Mouse (Mus musculus) neural tube, embryonic 14.5 days (tissue): ENCODE data around the gene Ddx58. TPM values are rescaled to one million over a fixed set of nuclear protein-coding genes. Genes with fewer than 3 reads are reported as not detected.

Source experiments
- ATAC-seq: fragments of 200-750 bp; cut with Nextera tagmentation; 2 replicates; pipeline ENCODE4 v1.8.0; 2017; ENCODE audit warnings: low read depth, mild to moderate bottlenecking, moderate TSS enrichment, moderate library complexity
- H3K27ac ChIP-seq: fragments of 300-500 bp; sonication (generic); 2 replicates; pipeline ENCODE4 v1.5.1; 2014; ENCODE audit warnings: low read depth, mild to moderate bottlenecking, control low read depth, low read length, moderate library complexity, mixed read lengths
- H3K27me3 ChIP-seq: fragments of 300-500 bp; sonication (generic); 2 replicates; pipeline ENCODE4 v1.6.1; 2014; ENCODE audit warnings: low read length; ENCODE audit not compliant: control insufficient read depth, insufficient read depth
- H3K36me3 ChIP-seq: fragments of 300-500 bp; sonication (generic); 2 replicates; pipeline ENCODE4 v1.6.1; 2014; ENCODE audit warnings: low read length, mixed read lengths; ENCODE audit not compliant: control insufficient read depth, insufficient read depth
- H3K4me1 ChIP-seq: fragments of 300-500 bp; sonication (generic); 2 replicates; pipeline ENCODE4 v1.6.1; 2014; ENCODE audit warnings: low read length; ENCODE audit not compliant: control insufficient read depth, insufficient read depth
- H3K4me2 ChIP-seq: fragments of 300-500 bp; sonication (generic); 2 replicates; pipeline ENCODE4 v1.6.1; 2014; ENCODE audit warnings: mild to moderate bottlenecking, low read depth, low read length, control low read depth
- H3K4me3 ChIP-seq: fragments of 300-500 bp; sonication (generic); 2 replicates; pipeline ENCODE4 v1.5.1; 2014; ENCODE audit warnings: low read depth, low read length, control low read depth, mixed read lengths
- H3K9ac ChIP-seq: fragments of 300-500 bp; sonication (generic); replicated peaks from 2 replicates; pipeline ENCODE4 v1.6.1; 2014; ENCODE audit warnings: low read depth, mild to moderate bottlenecking, control low read depth, low read length, mixed read lengths
- H3K9me3 ChIP-seq: fragments of 300-500 bp; sonication (generic); 2 replicates; pipeline ENCODE4 v1.6.1; 2016; ENCODE audit warnings: low read length; ENCODE audit not compliant: control insufficient read depth
- WGBS: fragments of 180-500 bp; shearing (Covaris S2); extraction: QIAGEN DNeasy Blood & Tissue Kit; methylation state at CpG from one replicate; pipeline ENCODE4 v1.1.7; 2014; 5-methylcytosine and 5-hydroxymethylcytosine counted together
- polyA plus RNA-seq: library from polyadenylated mRNA; unstranded; fragments of >200 nt; fragmentation: Nextera tagmentation; extraction: Ambion mirVana; gene quantifications from 2 replicates; pipeline ENCODE4 v1.2.1, GENCODE M21; 2014

Ddx58 gene
- polyA plus RNA-seq, 1 experiment from 2014 or later = 3.3 TPM

GRCm38 (mm10) chr4:40268204-40268813 is 28.7 kb upstream of the Ddx58 start:
- H3K27me3 ChIP-seq = no peaks in the 10 kb centered on the region
- no peaks in the 10 kb centered on the region for H3K36me3 ChIP-seq
- peak overlapping the region; percentile 82 for H3K9ac ChIP-seq
- no peaks in the 10 kb centered on the region for H3K9me3 ChIP-seq
- WGBS = under 1% methylated on average over 49 of the region's 50 CpGs
- H3K27ac ChIP-seq = peak overlapping the region; percentile 87
- peak; percentile 80 for ATAC-seq
- H3K4me2 ChIP-seq = peak overlapping the region; percentile 81
- H3K4me1 ChIP-seq = peaks cover 14% of the 10 kb centered on the region
- H3K4me3 ChIP-seq = peak overlapping the region; percentile 66

DNA sequence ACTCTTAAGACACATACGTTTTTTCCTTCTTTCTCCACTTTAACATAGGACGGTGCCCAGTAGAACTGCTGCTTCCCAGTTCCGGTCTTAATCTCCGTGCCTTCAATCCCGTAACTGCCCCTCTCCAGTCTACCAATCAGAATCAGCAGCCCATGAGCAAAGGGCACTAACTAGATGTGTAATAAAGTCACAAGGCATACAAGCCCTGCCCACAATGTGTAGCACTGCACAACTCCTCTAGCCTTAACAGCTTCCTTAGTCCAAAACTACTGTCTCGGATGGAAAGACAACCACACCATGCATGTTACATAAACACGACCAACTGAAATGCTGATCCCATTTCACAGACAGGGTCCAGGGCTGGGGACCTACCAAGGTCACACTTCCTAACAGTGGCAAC is 28.1 kb upstream of the Ddx58 start:
- peak overlapping the region; percentile 66 for H3K4me3 ChIP-seq

DNA sequence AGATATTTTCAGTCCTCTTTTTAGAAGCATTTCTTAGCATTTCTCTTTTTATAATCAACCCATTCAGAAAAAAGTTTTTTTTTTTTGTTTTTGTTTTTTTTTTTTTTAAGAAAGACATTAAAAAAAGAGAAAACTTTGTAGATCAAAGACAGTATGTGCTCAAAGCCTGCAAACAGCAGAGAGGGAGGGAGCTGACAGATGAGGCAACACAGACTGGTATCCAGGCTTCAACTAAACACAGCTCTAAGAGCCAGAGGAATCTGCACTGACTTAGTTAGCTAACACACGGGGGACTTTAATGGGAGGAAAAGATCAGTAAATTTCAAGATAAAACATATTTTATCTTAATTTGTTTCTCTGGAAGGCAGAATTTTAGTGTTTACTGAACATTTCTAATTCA is 24.7 kb upstream of the Ddx58 start:
- H3K9me3 ChIP-seq = no peaks in the 10 kb centered on the region
- no peak for ATAC-seq
- no peak overlapping the region for H3K4me2 ChIP-seq
- H3K9ac ChIP-seq = no peak overlapping the region
- no peaks in the 10 kb centered on the region for H3K27me3 ChIP-seq
- WGBS = 84% methylated on average over 1 of the region's 1 CpGs
- peaks cover 30% of the 10 kb centered on the region for H3K36me3 ChIP-seq
- no peak overlapping the region for H3K4me3 ChIP-seq
- no peak overlapping the region for H3K27ac ChIP-seq
- peaks cover 14% of the 10 kb centered on the region for H3K4me1 ChIP-seq

More for the DNA sequence above, 28.1 kb upstream of the Ddx58 start:
- Histone ChIP-seq H3K4me1 (peaks cover 14% of the 10 kb centered on the region), H3K27me3 (no peaks in the 10 kb centered on the region), H3K9me3 (no peaks in the 10 kb centered on the region), H3K9ac (peak overlapping the region; percentile 82), H3K36me3 (peaks cover 2% of the 10 kb centered on the region; the same call in 1 of the 2 replicates), H3K4me2 (peak overlapping the region; percentile 81), H3K27ac (peak overlapping the region; percentile 79; the same call in 1 of the 2 replicates)
- ATAC-seq = no peak
- 74% methylated on average over 7 of the region's 7 CpGs for WGBS

GRCm38 (mm10) chr4:40254385-40255103 is 14.9 kb upstream of the Ddx58 start:
- ATAC-seq = no peak
- H3K27ac ChIP-seq = no peak overlapping the region
- H3K27me3 ChIP-seq = no peaks in the 10 kb centered on the region
- no peaks in the 10 kb centered on the region for H3K9me3 ChIP-seq
- no peak overlapping the region for H3K4me3 ChIP-seq
- no peaks in the 10 kb centered on the region for H3K4me1 ChIP-seq
- no peak overlapping the region for H3K4me2 ChIP-seq
- 89% methylated on average over 8 of the region's 8 CpGs for WGBS
- H3K9ac ChIP-seq = no peak overlapping the region
- H3K36me3 ChIP-seq = peaks cover 2% of the 10 kb centered on the region; the same call in 1 of the 2 replicates

GRCm38 (mm10) chr4:40253766-40254165 is 14.1 kb upstream of the Ddx58 start:
- Histone ChIP-seq H3K36me3 (no peaks in the 10 kb centered on the region), H3K4me1 (no peaks in the 10 kb centered on the region), H3K27ac (no peak overlapping the region), H3K9ac (no peak overlapping the region), H3K27me3 (no peaks in the 10 kb centered on the region), H3K4me3 (no peak overlapping the region), H3K4me2 (no peak overlapping the region), H3K9me3 (no peaks in the 10 kb centered on the region)
- WGBS = 78% methylated on average over 2 of the region's 2 CpGs
- ATAC-seq = no peak

DNA sequence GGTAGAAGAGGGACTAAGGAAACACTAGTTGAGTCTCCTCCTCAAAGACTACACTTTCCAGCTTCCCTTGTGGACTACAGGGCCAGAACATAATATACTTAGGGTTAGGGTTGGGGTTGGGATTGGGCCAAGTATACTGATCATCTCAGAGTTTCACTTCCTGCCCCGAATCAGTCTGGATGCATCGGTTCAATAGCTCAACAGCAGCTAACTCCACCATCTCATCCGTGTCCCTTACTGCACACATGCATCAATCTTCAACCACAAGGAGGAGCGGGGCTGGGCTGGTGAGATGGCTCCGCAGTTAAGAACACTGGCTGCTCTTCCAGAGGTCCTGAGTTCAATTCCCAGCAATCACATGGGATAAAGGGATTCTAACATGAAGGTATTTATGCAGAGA is 11.4 kb upstream of the Ddx58 start:
- H3K9ac ChIP-seq = no peak overlapping the region
- H3K4me1 ChIP-seq = no peaks in the 10 kb centered on the region
- no peaks in the 10 kb centered on the region for H3K36me3 ChIP-seq
- no peak overlapping the region for H3K4me2 ChIP-seq
- no peaks in the 10 kb centered on the region for H3K27me3 ChIP-seq
- H3K9me3 ChIP-seq = no peaks in the 10 kb centered on the region
- H3K27ac ChIP-seq = no peak overlapping the region
- WGBS = 95% methylated on average over 5 of the region's 5 CpGs
- no peak for ATAC-seq
- no peak overlapping the region for H3K4me3 ChIP-seq

DNA sequence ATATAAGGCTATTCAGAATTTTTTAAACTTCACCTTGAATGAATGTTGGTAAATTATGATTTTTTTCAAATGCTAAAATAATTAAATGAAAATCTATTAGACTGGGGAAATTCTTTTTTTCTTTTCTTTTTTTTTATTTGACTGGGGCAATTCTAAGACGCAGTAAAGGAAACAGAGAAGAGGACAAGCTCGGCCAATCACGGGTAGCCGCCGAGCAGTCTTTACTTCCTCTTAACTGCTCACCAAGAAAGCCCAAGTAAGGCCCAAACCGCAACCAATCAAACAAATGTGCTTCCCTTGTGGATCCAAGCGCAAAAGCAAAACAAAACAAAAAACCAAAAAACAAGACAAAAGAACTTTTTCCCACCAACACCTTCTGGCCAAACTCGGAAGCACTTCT is 4.4 kb upstream of the Ddx58 start:
- peaks cover 2% of the 10 kb centered on the region; the same call in 1 of the 2 replicates for H3K4me1 ChIP-seq
- H3K9ac ChIP-seq = no peak overlapping the region
- H3K27me3 ChIP-seq = no peaks in the 10 kb centered on the region
- 85% methylated on average over 8 of the region's 8 CpGs for WGBS
- no peak overlapping the region for H3K4me2 ChIP-seq
- H3K9me3 ChIP-seq = no peaks in the 10 kb centered on the region
- ATAC-seq = no peak
- no peak overlapping the region for H3K4me3 ChIP-seq
- H3K36me3 ChIP-seq = no peaks in the 10 kb centered on the region
- H3K27ac ChIP-seq = no peak overlapping the region

- no peaks in the 10 kb centered on the region for H3K36me3 ChIP-seq
- no peak overlapping the region for H3K4me2 ChIP-seq
- H3K27ac ChIP-seq = no peak overlapping the region
- no peak overlapping the region for H3K9ac ChIP-seq
- H3K4me3 ChIP-seq = no peak overlapping the region
- H3K27me3 ChIP-seq = no peaks in the 10 kb centered on the region
- no peaks in the 10 kb centered on the region for H3K9me3 ChIP-seq
- 87% methylated on average over 4 of the region's 4 CpGs for WGBS
- ATAC-seq = no peak
- peaks cover 8% of the 10 kb centered on the region; the same call in 1 of the 2 replicates for H3K4me1 ChIP-seq
These were observed 3.4 kb upstream of the Ddx58 start for GRCm38 (mm10) chr4:40243006-40243405.

DNA sequence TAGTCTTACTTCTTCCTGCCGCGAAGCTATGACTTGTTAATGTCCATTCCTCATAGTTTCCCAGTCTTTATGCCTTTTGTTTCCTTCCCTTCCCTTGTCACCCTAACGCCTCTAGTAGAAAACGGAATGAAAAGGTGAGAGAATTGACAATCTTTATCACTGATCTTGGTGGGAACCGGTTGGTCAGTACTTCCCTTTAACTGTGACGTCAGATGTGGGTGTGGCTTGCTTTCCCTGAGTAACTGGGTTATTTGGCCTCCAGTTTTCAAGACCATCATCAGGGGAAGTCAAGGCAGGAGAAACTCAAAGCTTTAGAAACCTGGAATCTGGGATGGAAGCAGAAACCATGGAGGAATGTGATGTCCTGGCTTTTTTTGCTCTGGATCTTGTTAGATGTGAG is 2.3 kb upstream of the Ddx58 start:
- Histone ChIP-seq H3K4me3 (no peak overlapping the region), H3K4me1 (peaks cover 8% of the 10 kb centered on the region; the same call in 1 of the 2 replicates), H3K27ac (no peak overlapping the region), H3K27me3 (no peaks in the 10 kb centered on the region), H3K9ac (no peak overlapping the region), H3K4me2 (no peak overlapping the region), H3K36me3 (no peaks in the 10 kb centered on the region), H3K9me3 (no peaks in the 10 kb centered on the region)
- 58% methylated on average over 6 of the region's 6 CpGs for WGBS
- no peak for ATAC-seq
